9 mouse cellular contexts compared by ENCODE assay signal in genomic region chr17:78198820-78199219, GRCm38 (mm10). TPM values are rescaled to one million over a fixed set of nuclear protein-coding genes. Genes with fewer than 3 reads are reported as not detected.
DNase-seq lines count a peak whose midpoint lies in the region; ATAC-seq and TF ChIP-seq lines count a peak whose summit lies in the region.
"Had no signal": no experiment of that assay in that cellular context is flagged by ENCODE, and none has a peak within 500 bp of the region (broad histone marks: within the 10 kb centered on the region; RNA-seq: fewer than 3 reads in every experiment).

No protein-coding gene starts in this region.

- DNase-seq in cerebellum, adult 18-20 months, result peak; percentile 22 to 32
- DNase-seq in cerebellum, postnatal 4 days (ENCODE audit: low spot score in 2 of 2), result no peak
- no peak for DNase-seq in liver, postnatal 0 days
- no peak for DNase-seq in limb, embryonic 10.5 days (ENCODE audit: low spot score)
- peak; percentile 4 for DNase-seq in splenic B cell, adult 2 months (ENCODE audit: low read depth, low spot score)
- DNase-seq in right cerebral cortex, postnatal 25 days, result no peak
- DNase-seq: kidney, postnatal 25 days had no signal

- TF ChIP-seq EP300 in liver, postnatal 0 days (IDR thresholded peaks at IDR 0.05; ENCODE audit: low read depth), result no peak

- no peak overlapping the region for H3K27ac ChIP-seq in liver, embryonic 12.5 days
- no peak overlapping the region for H3K27ac ChIP-seq in liver, postnatal 0 days (ENCODE audit: low read depth)
- H3K27ac ChIP-seq in limb, embryonic 10.5 days, result 0 out of 2 replicates have a peak overlapping the region, but pooled peaks have one; percentile 95

- no peaks in the 10 kb centered on the region for H3K9me3 ChIP-seq in liver, embryonic 12.5 days (replicated peaks)
- H3K9me3 ChIP-seq in liver, postnatal 0 days (ENCODE audit: low read length), result no peaks in the 10 kb centered on the region
- H3K9me3 ChIP-seq in limb, embryonic 10.5 days (replicated peaks), result no peaks in the 10 kb centered on the region

- WGBS in liver, embryonic 12.5 days (ENCODE audit: insufficient replicate concordance), result 17% methylated on average over 4 of the region's 4 CpGs
- 20% methylated on average over 4 of the region's 4 CpGs for WGBS in liver, postnatal 0 days (ENCODE audit: insufficient replicate concordance)
- 5% methylated on average over 4 of the region's 4 CpGs for WGBS in limb, embryonic 10.5 days

- H3K36me3 ChIP-seq in liver, embryonic 12.5 days, result no peaks in the 10 kb centered on the region
- H3K36me3 ChIP-seq in liver, postnatal 0 days (replicated peaks; ENCODE audit: insufficient read depth, low read length), result no peaks in the 10 kb centered on the region
- no peaks in the 10 kb centered on the region for H3K36me3 ChIP-seq in limb, embryonic 10.5 days
- H3K36me3 ChIP-seq in splenic B cell, adult 2 months (ENCODE audit: control insufficient read depth, insufficient read depth, low read length, poor library complexity, severe bottlenecking), result no peaks in the 10 kb centered on the region

- no peak for TF ChIP-seq CTCF in liver, postnatal 0 days (IDR thresholded peaks at IDR 0.05; ENCODE audit: low read depth)

- H3K4me1 ChIP-seq in liver, embryonic 12.5 days, result peaks cover 40% of the 10 kb centered on the region
- peaks cover 16% of the 10 kb centered on the region for H3K4me1 ChIP-seq in liver, postnatal 0 days (ENCODE audit: insufficient read depth)
- H3K4me1 ChIP-seq in limb, embryonic 10.5 days, result peaks cover 33% of the 10 kb centered on the region

- ATAC-seq in liver, embryonic 12.5 days, result no peak
- ATAC-seq in liver, postnatal 0 days, result no peak
- no peak for ATAC-seq in frontal cortex, adult (ENCODE audit: low TSS enrichment)

- peak overlapping the region; percentile 99 for H3K4me2 ChIP-seq in liver, embryonic 12.5 days
- H3K4me2 ChIP-seq in liver, postnatal 0 days (ENCODE audit: low read depth, low read length), result no peak overlapping the region

- no peak overlapping the region for H3K4me3 ChIP-seq in liver, embryonic 12.5 days
- H3K4me3 ChIP-seq in liver, postnatal 0 days (ENCODE audit: low read depth, low read length), result no peak overlapping the region
- H3K4me3 ChIP-seq in limb, embryonic 10.5 days, result peak overlapping the region; percentile 88; the same call in 1 of the 2 replicates

- H3K9ac ChIP-seq in liver, embryonic 12.5 days, result 0 out of 2 replicates have a peak overlapping the region, but pooled peaks have one; percentile 74
- no peak overlapping the region for H3K9ac ChIP-seq in liver, postnatal 0 days (replicated peaks)

- peaks cover 45% of the 10 kb centered on the region for H3K27me3 ChIP-seq in liver, embryonic 12.5 days (replicated peaks)
- H3K27me3 ChIP-seq in liver, postnatal 0 days (ENCODE audit: insufficient read depth, low read length), result peaks cover 37% of the 10 kb centered on the region
- H3K27me3 ChIP-seq in limb, embryonic 10.5 days (ENCODE audit: low read depth, poor library complexity, severe bottlenecking), result peaks cover 22% of the 10 kb centered on the region
- no peaks in the 10 kb centered on the region; the same call in 1 of the 2 replicates for H3K27me3 ChIP-seq in splenic B cell, adult 2 months (ENCODE audit: control insufficient read depth, insufficient read depth, low read length, poor library complexity, severe bottlenecking)

RNA-seq across cellular contexts. Expression of gene Crim1, which starts 1.2 kb away (rescaled TPM):
- polyA plus RNA-seq in liver, embryonic 12.5 days (2016; fragmentation: Nextera tagmentation; extraction: Ambion mirVana), result 1.5 and 2.1 TPM in 2 replicates
- 0.86 and 0.92 TPM in 2 replicates for polyA plus RNA-seq in liver, postnatal 0 days (2015; fragmentation: Nextera tagmentation; extraction: Ambion mirVana)
- polyA plus RNA-seq in limb, embryonic 10.5 days (2016; fragmentation: Nextera tagmentation; extraction: Ambion mirVana), result 1.8 and 2.2 TPM in 2 replicates

Comparison
In these comparisons a context has a peak if more than half of its experiments do, and no peak if none do; other contexts are left out.
1. DNase-seq: peak in cerebellum, adult 18-20 months (2 of 2) and splenic B cell, adult 2 months (single experiment); none in cerebellum, postnatal 4 days (0 of 2), liver, postnatal 0 days (single experiment), limb, embryonic 10.5 days (single experiment) and right cerebral cortex, postnatal 25 days (single experiment).